Mouse (Mus musculus) cortical plate, adult 2 months (tissue): ENCODE data around the gene Ankra2.

Experiments used
- CTCF ChIP-seq: fragments of 200-500 bp; IDR thresholded peaks from 2 replicates; pipeline ENCODE4 v1.5.1; 2011; ENCODE audit warnings: mild to moderate bottlenecking, control low read depth, low read length; ENCODE audit not compliant: insufficient read depth; ENCODE audit errors: extremely low read depth
- POLR2A ChIP-seq: fragments of 200-500 bp; IDR thresholded peaks from 2 replicates; pipeline ENCODE4 v1.6.1; 2011; ENCODE audit warnings: mild to moderate bottlenecking, low read length, control low read depth; ENCODE audit not compliant: insufficient read depth; ENCODE audit errors: extremely low read depth

- TF ChIP-seq CTCF: no peak
- TF ChIP-seq POLR2A: no peak
Observed at GRCm38 (mm10) chr13:98315124-98315523, 52.2 kb downstream of the Ankra2 start.
